Mouse (Mus musculus): ENCODE results near the gene Exog.

Gene Exog

DNA sequence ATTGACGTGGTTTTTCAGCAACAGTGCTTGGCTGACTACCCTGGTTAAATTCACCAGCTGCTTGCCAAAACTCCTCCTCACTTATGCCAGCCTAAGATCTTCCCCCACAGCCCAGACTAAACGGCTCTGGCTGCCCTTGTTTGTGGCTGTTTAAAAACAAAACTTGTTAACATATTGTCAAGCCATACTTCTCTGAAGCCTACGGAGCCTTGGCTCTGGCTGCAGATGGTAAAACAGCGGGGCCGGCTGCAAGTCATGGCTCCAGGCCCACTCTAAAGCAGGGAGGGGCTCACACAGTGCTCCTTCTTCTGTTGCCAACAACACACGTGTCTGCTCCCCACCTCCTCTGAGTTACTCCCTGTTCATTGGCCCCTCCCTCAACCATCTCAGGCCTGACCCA lies 66.2 kb downstream of the Exog start:
- no peak for DNase-seq

DNA sequence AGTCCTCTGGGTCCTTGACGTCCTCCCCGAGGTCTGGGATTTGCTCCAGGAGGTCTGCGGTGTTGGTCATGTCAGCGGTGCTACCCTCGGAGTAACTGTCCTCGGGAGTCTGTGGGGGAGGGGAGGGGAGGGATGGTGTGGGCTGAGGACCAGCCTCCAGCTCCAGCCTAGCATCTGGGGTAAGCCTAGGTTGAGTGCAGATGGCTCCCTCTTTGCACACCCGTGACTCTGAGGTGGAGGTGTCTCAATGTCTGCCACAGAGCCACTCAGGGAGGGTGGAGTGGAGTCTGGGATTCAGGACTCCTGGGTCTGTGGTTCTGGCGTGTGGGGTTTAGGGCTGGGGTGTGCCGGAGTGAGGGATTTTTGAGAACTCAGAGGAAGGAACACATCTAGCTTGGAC lies 68.2 kb downstream of the Exog start:
- DNase-seq: no peak

DNA sequence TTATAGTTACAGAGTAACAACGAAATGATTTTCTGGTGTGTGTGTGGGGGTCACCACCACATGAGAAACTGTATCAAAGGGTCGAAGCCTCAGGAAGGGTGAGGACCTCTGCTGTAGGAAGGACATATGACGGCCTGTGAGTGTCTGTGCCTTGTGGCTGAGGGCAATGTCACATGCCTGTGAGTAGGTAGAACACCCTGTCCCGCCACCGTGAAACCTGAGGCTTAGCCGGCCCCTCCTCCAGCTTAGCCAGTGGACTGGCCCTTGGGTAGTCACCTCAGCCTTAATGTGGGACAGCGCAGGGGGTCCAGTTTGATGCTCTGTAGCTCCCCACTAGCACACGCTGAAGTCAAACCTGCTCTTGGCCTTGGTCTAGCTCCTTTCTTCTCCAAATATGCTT lies 69.1 kb downstream of the Exog start:
- no peak for DNase-seq

DNA sequence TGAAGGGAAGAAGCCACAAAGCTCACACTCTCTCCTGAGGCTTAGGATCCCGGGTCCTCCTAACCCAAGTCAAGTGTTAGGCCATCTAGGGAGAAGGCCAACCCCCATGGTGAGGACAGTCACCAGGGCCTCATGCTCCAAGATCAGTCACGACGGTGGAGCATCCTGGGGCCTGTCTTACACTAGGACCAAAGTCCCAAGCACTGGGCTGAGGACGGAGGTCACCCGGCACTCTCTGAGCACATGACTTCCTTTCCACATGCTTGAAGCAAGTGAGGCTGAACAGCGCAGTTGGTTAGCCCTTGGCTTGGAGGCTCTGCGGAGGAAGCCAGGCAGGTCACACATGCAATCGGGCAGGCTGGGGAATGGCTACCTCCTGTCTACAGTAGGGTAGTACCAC lies 70.2 kb downstream of the Exog start:
- no peak for DNase-seq
